Mouse (Mus musculus) left cerebral cortex, adult 11 months (tissue): ENCODE results near the gene Rps10.
A peak's percentile ranks its signal among the peaks of the same experiment; 100 is the strongest.

Experiments used
- DNase-seq: peaks from one replicate; pipeline ENCODE4 v3.0.0; 2022; ENCODE audit warnings: low spot score

The Rps10 gene

DNA sequence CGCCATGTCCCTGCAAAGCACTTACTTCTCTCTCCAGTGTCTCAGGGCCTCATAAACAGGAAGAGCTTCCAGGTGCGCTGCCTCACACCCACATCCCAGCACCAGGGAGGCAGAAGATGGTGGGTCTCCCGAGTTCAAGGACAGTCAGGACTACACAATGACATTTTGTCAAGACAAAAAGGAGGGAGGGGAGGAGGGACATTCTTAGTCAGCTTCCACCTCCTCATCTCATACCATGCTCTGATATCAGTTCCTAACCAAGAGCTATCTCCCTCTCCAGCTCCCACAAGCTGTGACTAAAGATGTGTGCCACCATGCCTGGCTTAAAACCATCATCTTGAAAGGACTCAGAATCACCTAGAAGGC is 25.0 kb downstream of the Rps10 start:
- no peak for DNase-seq

DNA sequence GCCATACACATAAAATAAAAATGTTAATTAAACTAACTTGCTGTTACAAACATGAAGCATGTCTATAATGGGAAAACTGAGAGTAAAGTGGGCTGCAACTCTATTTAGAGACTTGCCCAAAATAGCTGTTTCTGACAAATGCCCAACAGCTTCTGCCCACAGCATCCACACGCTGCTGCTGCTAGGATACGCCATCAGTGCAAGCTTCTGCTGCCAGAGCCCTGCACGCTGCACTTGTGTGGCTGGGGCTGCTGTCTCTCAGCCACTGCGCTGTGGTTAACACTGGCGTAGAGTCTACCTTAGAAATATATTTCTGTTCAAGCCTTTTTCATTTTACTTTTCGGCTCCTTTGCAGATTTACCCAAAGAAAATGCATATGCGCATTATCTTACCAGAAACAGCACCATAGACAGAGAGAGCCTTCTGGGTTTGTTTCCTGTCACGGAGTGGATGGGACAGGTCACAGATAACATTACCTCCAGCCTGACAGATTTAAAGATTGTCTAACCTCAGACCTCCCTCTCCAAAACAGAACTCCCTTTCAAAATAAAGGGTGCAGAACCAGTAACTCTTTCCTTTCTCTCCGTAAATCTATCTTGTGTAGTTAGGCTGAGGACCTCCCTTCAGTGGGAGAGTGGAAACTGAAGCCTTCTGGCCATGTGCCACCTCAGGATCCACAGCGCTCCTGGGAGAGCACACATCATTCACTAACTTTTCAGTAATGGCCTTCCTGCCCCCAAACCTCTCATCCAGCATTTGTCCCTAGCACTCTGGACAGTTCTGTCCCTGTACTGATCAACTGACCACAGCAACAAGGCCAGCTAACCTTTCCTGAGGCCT is 25.6 kb downstream of the Rps10 start:
- peak; percentile 73 for DNase-seq

DNA sequence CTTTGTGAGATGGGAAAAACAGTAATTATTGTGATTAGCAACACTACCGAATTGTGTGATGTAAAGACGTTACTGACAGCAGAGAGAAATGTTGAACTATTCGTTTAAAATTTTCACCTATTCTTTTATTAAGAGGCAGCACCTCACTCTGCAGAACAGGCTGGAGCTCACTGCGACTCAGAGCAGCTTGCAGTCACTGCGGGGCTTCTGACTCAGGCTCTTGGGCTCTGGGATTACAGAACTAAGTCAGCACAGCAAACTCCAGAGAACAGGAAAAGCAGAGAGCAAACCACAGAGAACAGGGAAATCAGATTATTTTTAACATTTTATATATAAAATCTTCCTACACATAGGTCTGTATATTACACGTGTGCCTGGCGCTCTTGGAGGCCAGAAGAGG is 26.9 kb downstream of the Rps10 start:
- DNase-seq = no peak

DNA sequence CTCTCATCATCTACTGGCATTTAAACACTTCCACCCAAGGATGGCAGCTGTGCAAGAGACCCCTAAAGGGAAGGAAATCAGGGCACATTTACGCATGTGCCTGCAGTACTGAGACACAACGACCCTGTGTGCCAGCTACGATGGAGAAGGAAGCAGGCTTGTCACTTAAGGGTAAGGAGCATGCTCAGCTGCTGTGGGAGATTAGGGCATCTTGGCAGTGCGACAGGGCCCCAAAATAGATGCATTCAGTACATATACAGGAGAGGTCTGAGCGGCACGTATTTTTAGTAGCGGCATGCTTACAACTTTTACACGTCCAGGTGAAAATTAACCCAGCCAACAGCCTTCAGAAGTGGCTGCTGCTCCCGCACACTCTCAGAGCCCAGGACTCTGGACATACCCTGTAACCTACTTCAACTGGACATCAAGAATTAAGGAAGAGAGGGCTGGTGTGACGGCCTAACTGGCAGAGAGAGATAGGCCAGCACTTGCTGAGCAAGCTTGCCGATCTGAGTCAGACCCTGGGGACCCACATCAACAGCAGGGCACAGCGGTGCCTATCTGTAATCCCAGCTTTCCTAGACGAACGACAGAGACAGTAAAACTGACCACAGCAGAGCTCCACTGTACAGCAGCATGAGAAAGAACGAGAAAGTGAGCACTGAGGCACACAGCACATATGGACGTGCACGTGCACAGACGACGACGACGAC is 32.8 kb downstream of the Rps10 start:
- DNase-seq = no peak

- DNase-seq = no peak
Measured at GRCm38 (mm10) chr17:27603036-27603435, 33.4 kb downstream of the Rps10 start.

- DNase-seq = no peak
Measured at GRCm38 (mm10) chr17:27600869-27601268, 35.6 kb downstream of the Rps10 start.

DNA sequence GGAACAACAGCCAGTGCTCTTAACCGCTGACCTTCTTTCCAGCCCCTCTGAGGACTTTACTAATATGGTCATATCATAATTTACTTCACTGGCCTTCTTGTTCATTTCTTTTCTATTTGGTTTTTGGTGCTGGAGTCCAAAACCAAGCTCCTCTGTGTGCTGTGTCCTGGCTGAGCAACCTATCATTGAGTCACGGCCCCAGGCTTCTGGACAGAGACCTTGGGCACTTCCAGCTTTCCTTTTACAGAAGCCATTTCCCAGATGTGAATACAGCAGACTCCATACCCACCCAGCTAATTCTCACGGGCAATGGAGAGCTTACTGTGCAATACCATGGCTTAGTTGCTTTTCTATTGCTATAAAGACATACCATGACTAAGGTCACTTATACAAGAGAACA is 36.2 kb downstream of the Rps10 start:
- no peak for DNase-seq

- no peak for DNase-seq
Measured at GRCm38 (mm10) chr17:27596376-27597190, 39.9 kb downstream of the Rps10 start.

- no peak for DNase-seq
Measured at GRCm38 (mm10) chr17:27595659-27596375, 40.7 kb downstream of the Rps10 start.

GRCm38 (mm10) chr17:27592565-27592910 is 43.9 kb downstream of the Rps10 start:
- DNase-seq = no peak

GRCm38 (mm10) chr17:27591826-27592564 is 44.5 kb downstream of the Rps10 start:
- DNase-seq = no peak

DNA sequence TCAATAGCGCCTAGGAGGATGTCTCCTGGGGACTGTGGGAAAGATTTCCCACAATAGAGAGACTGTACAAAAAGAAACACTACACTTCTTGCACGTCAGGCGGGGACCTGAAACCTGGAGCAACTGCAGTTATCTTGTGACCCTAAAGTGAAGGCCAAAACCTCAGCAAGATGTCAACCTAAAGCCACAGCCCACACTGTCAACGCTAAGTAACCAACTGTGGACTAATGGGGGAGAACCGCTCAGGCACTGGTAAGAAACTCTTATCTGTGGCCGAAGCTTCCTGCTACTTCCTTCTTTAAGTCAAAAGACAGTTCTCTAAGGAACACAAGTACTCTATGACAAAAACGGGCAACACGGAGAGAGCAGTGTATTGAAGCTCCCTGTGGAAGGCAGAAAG is 48.2 kb downstream of the Rps10 start:
- DNase-seq = no peak

GRCm38 (mm10) chr17:27587252-27587651 is 49.2 kb downstream of the Rps10 start:
- DNase-seq = no peak

DNA sequence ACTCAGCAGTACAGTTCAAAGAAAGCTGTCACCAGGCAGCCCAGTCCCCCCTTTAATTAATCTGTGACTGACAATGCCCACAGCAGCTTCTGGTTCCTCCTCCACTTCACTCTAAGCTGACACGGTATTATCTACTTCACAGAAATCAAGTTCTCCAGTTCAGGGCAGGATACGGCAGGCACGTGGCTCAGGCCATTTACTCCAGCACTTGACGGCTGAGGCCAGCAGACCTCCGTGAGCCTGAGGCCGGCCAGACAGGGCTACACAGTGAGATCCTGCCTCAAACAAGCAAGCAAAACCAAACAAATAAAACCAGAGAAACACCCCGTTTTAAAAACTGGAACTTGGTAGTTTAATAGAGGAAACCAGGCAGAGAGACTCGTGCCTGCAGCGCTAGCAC is 49.8 kb downstream of the Rps10 start:
- no peak for DNase-seq

DNA sequence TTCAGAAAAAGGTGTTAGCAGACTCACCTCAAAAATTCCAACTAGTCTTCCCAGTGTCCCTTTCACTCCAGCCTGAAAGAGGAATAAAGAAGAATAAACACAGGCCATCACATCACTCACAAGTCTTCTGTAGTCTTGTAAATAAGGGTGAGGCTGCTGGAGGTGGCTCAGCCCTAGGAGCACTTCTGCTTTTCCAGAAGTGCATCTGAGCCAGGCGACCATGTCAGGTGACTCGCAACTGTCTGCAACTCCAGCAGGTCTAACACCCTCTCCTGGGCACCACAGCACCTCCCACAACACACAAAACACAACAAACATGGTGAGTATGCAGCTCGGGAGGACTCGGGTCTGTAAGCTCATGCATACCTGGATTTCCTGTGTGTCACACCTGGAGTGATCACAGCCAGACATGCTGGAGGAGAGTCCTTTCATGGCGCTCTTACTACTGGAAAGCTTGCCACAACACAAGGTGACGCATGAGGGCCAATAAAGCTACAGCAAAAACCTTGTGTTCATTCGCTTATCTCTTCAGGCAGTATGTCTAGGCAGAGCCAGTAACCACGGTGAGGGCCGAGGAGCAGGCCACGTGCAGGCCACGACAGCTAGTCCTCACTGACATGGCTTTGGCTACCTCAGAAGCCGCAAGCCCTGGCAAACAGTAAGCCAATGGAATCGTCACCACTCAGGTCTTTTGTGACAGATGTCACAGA is 53.1 kb downstream of the Rps10 start:
- no peak for DNase-seq
